Mouse (Mus musculus): ENCODE measurements around the gene Hat1.

- TF ChIP-seq CTCF (IDR thresholded peaks at IDR 0.05; ENCODE audit: insufficient read depth, low read length) (no peak), POLR2A (IDR thresholded peaks at IDR 0.05; ENCODE audit: borderline replicate concordance, extremely low read depth, low read depth, low read length) (no peak)
Observed at GRCm38 (mm10) chr2:71461139-71461538, 72.4 kb downstream of the Hat1 start.
